Mouse (Mus musculus): ENCODE results near the gene March6.

March6 gene

DNA sequence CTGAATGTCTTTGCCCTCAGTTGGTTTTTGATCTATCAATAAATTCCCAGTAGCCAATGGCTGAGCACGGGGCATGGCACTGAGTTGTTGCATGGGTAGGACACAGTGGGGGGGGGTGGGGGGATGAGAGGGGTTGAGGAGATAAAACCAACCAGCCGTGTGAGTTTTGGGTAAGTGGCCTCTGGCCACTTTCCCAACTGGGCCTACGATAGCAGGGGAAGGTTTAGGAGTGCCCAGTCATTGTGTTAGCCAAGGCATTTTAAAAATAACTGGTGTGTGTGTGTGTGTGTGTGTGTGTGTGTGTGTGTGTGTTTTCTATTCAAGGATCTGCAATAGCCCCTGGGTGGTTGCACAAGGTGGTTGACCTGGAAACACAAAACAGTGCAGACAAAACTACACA lies 12.4 kb upstream of the March6 start:
- in situ Hi-C loops (cut with MboI; ENCODE audit: low sequenced_read_pairs): no loop called here

DNA sequence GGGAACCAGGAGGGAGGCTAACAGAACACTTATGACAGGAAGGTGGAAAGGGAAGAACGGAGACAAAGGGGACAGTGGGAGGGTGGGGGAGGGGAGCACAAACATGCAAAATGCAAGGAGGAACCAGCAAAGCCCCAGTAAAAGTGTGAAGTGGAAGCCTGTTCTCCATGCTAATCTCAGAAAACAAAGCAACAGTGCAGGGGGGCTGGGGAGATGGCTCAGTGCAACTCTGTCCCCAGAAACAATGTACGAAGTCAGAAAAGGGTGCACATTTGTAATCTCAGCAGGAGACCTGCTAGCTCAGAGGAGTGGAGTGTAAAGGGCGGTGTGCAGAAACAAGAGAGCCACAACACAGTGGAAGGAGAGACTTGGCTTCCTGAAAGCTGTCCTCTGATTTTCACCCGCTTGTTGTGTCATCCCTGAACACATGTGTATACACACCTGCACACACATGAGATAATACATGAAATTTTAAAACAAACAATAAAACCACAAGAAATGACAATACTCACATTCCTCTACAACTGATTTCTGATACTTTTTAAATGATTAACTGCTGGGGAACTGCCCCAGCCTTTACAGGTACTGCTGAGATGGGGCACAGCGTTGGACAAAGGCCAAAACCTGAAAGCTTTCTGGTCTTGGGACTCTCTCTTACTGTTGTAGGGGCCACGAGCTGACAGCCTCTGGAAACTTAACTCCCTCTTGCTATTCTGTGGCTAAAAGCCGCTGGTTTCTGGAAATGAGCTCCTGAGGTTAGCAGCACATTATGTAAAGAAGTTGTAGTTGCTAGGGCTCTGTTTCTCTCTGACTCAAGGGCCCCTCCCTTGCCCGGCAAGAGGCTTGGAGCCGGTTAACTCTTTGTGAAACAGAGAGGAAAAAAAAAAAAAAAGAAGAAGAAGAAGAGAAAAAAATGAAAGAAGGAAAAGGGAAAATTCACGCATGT lies 11.4 kb upstream of the March6 start:
- in situ Hi-C loops (cut with MboI; ENCODE audit: low sequenced_read_pairs): no loop called here

DNA sequence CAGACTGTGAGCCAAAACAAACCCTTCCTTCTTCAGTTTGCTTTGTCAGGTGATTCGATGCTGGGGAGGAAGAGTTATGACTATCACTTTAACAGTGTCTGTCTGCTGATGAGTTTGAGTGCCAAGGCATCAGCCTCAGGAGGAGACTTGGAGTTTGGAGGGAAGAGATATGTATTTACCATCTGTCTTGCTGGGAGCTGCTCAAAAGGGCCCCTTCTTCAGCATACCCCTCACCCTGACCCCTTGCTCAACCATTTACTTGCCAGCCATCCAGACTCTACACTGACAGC lies 9.6 kb upstream of the March6 start:
- in situ Hi-C loops (cut with MboI; ENCODE audit: low sequenced_read_pairs): no loop called here

DNA sequence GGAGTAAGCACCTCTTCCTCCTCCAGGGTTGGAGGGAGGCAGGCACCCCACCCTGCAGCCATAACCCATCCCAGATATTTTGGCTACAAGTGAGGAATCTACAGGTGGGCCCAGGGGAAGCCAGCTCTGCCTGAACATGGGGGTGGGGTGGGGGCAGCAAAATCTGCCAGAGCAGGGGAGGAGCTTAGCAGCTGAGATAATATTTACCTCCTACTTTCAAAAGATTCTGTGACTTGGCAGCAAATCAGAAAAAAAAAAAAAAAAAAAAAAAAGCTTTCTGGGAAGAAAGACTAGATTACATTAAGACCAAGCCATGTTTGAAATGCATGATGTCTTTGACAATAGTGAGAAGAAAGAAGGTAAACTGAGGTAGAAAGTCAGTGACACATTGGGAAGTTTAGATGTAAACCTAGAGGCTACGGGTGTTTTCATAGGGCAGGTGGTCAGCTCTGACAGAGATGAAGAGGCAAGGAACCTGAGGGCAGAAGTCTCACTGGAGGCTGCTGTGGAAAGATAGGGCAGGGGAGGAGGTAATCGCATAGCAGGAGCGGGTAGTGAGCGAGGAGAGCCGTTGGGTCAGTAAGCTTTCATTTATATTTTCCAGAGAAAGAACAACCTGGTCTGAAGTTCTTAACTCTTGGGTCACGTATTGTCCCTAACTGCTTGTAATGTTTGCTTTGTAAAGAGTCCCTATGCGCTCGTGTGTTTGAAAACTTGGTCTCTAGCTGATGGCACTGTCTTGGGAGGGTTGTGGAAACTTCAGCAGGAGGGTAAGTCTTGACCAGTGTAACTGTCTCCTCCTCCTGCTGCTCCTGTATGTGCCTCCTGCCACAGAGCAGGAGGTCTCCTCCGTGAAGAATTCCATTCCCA lies 9.0 kb upstream of the March6 start:
- in situ Hi-C loops (cut with MboI; ENCODE audit: low sequenced_read_pairs): no loop called here

DNA sequence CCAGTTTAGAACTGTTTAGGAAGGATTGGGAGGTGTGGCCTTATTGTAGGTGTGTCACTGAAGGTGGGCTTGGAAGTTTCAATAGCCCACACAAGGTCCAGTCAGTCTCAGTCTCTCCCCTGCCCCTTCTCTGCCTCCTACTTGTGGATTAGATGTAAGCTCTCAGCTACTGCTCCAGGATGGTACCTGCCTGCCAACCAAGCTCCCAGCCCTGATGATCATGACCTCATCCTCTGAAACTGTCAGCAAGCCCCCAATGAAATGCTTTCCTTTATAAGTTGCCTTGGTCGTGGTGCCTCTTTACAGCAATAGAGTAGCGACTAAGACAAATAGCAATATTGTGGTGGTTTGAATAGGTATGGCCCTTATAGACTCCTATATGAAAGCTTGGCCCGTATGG lies 7.5 kb upstream of the March6 start:
- in situ Hi-C loops (cut with MboI; ENCODE audit: low sequenced_read_pairs): no loop called here

DNA sequence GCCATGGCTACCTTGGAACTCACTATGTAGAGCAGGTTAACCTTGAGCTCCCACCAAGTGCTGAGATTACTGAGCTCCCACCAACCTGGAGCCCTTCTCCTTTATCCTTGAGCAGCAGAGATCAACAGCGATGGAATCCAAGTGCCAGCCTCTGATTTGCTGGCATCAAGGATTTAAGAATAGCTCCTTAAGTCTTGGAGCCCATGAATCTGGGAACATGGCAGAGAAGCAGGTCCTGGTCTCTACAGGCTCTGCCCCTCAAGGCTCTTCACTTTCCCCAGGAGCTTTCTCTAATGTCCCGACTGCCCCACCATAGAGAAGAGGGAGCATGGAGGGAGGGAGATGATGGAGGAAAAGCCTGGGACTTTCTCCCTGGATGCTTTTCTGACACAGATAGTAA lies 6.9 kb upstream of the March6 start:
- in situ Hi-C loops (cut with MboI; ENCODE audit: low sequenced_read_pairs): no loop called here

DNA sequence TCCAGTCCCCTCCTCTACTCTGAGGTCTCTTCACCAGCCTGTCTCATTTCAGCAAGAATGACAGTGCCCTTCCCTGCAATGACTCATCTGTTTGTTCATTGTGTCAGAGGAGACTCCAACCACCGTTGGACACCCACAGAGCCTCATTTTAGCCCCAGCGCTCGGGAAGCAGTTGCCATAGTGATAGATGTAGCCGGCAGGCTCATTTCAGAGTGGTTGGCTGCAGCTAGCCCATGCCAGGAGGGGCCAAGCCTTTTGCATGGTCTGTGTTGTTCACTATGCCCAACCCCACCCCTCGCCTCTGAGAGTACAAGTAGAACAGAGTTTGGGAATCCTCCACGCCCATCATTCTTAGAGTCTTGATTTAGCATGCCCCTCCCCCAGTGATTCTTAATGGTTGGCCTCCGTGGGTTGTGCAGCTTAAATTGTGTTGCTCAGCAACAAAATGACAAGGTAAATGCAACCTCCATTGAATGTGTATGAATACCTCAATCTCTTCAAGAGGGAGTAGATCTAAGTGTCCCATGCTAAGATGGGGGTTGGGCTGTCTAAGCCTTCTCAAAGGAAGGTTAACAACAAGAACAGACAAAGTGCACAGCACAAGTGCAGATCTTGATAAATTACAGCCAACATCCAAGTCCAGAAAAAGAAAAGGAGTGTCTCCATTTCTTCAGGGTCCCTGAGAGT lies 5.3 kb upstream of the March6 start:
- in situ Hi-C loops (cut with MboI; ENCODE audit: low sequenced_read_pairs): no loop called here

DNA sequence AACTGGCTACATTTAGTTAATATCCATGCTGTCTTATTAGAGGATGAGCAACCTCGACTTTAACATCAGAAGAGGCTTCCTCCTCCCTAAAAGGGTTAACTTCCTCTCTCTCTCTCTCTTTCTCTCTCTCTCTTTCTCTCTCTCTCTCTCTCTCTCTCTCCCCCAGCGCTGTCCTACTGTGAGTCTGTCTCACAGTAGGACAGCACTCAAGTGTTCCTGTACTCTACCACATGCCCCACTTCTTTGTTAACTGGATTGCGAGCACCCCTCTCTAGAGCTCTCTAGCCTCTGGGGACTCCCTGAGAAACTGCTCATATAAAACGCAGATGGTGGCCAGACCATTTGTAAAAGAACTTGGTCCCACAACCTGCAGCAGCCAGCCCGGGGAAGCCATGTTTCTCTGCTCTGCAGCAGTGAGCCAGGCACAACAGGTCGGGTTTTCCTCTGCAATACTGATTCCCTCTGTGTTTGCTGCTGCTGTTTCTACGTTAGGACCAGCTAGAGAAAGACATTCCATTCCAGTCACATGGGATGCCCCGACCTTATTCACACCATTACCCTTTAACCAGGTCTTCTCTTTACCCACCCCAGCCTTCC lies 4.5 kb upstream of the March6 start:
- in situ Hi-C loops (cut with MboI; ENCODE audit: low sequenced_read_pairs): no loop called here

DNA sequence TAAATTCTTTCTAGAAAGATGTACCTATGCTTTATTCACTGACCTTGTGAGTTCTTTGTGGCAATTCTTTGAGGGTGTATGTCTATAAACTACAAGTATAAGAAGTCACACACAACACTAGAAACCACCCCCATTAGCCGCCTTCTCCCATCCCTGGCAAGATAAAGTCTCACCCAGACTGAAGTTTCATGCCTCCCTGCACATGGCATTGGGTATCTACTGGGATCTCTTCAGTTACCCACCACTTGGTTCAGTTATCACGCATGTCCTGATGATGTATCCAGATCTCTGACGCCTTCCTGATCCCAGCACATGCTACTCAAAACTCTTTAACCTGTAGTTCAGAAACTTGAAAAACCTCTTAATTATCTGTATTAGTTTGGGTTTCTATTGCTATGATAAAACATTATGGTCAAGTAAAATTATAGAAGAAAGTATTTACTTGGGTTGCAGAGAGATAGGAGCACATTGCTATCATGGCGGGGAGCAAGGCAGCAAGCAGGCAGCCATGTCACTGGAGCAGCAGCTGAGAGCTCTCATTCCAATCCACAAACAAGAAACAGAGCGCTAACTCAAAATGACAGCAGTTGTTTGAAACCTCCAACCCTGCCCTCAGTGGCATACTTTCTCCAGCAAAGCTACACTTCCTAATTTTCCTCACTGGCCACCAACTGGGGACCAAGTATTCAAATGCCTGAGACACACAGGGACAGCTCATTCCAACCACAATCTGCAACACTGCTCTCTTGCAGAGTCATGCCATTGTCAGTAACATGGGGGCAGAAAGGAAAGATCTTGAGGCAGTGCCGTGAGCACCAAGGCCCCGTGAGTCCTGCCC lies 3.8 kb upstream of the March6 start:
- in situ Hi-C loops (cut with MboI; ENCODE audit: low sequenced_read_pairs): no loop called here

DNA sequence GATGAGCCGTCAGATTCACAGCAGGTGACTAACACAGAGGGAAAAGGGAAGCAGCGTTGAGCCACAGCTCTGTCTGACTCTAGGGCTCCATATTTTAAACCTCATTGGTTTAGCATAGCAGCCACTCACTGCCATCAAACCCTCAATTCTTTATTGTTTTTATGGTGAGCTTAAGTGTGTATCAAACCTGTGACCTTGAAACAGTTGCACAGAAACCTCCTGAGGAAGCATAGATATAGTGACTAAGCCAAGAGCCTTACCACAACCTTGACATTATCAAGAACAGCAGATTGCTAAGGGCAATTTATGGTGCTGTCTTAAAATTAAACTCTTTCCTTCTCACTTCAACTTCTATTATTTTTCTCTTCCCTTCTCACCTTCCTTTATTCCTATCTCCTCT lies 2.7 kb upstream of the March6 start:
- in situ Hi-C loops (cut with MboI; ENCODE audit: low sequenced_read_pairs): no loop called here

DNA sequence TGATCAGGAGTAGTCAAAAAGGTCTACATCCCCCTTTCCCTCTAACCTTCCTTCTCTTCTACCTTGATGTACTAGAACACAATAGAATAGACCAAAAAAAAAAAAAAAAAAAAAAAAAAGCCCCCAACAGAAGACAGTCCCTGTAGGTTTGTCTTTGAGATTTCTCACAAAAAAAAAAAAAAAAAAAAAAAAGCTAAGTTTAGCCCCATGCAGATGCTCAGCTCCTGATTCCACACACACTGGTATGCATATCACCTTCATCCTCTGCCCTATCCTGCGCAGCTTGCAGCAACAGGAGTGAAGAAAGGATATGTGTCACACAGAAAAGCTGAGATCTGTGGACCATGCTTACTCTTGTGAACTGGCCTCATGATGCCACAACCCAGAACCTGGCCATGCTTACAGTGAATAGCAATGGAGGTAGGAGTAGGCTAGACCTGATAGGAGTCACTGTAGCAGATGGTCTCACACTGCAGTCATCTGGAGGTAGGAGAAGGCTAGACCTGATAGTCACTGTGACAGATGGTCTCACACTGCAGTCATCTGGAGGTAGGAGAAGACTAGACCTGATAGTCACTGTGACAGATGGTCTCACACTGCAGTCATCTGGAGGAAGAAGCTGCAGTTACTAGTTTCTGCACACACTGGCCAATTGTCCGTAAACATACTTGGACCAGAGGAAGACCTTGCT lies 1.6 kb upstream of the March6 start:
- in situ Hi-C loops (cut with MboI; ENCODE audit: low sequenced_read_pairs): no loop called here

DNA sequence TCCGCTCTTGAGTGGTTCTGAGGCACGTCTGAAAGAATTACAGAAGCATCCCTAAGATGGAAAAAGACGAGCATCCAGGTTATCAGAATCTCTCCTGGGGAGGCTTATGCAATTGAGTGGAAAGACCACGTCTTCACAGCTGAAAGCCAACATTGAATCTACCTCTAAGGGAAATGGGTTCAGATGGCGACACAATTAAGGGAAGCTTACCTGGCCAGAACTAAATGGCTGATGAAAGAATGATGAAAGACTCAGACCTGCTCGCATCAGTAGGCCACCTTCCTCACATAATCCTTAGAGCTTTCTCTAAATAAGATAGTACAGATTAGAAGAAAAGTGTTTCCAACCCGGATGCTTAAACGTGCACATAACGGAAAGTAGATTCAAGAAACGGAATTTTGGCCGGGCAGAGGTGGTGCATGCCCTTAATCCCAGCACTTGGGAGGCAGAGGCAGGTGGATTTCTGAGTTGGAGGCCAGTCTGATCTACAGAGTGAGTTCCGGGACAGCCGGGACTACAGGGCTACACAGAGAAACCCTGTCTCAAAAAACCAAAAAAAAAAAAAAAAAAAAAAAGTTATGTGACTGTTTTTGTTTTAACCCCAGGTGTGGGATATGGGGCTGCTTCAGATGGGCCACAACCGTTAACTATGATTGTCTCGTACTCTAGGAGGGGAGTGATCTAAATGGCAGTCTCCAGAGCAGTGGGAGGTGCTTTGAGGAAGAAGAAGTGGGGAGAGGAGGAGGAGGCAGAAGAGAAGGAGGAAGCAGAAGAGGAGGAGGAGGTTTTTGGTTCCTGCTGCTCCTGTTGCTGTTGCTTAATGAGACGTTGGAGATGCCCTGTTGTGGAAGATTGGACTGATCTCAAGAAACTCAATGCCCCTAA lies 835 bp upstream of the March6 start:
- in situ Hi-C loops (cut with MboI; ENCODE audit: low sequenced_read_pairs): no loop called here

DNA sequence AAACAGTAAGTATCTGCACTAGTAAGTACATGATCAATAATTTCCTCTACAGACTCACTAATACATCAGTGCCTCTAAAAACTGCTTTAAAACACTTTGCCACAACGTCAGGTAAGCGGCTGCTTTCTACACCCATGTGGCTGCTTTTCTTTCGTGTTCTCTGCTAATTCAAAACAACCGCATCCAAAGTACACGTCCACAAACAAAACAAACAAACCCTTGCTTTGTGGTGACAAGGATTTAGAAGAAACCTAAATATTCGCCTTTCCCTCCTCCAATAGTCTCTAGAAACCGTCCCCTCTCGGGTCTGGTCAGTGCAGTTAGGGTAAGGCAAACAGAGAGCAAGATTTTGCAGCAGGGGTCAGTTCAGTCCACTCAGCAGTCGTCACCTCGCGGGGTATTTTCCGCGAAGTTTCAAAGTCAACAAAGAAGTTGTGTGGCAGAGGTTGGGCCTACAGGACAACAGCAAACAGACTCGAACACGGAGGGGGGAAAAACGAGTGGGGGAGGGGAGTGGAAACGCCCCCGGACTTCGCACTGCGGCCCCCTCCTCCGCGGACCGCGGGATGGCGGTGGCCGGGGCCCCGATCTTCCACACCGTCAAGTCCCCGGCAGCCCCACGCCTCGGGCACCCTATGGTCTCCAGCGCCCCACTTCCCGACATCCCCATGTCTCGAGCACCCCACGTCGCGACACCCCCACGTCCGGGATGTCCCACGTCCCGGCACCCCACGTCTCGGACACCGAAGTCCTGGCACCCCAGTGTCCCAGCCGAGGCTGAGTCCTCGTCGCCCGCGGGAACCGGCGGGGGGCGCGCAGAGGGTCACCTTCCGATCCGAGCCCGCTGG lies 818 bp downstream of the March6 start:
- in situ Hi-C loops (cut with MboI; ENCODE audit: low sequenced_read_pairs): no loop called here

DNA sequence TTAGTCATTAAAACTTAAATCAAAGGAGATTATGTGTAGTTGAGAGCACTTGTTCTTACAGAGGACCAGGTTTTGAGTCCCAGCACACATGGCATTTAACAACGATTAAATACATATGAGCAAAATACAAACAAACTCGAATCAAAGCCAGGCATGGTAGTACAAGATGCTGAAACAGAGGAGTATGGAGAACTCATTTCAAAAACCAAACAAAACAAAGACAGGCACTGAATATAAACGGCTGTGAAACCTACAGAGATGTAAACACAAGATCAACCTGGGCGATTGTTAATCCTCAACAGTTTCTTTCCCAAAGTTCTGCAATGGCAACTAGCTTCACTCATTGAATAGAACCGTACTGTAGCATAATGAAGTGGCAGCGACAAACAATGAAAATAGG lies 1.8 kb downstream of the March6 start:
- in situ Hi-C loops (cut with MboI; ENCODE audit: low sequenced_read_pairs): no loop called here

DNA sequence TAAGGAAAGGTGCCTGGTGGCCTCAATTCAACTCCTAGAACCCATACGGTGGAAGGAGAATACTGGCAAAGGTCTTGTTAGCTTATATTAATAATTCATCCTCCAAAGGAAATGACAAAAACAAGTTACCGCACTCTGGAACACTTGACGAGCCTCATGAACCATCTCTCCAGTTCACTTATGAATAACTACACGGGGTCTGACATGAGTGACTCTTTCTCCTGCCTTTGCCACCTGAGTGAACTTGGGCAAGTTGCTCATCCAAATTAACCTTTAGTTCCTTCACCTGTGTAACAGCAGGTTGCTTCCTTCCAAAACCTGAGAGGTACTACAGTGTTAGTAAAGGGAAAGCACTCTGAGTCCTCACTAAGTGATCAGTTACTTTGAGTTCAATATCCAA lies 2.4 kb downstream of the March6 start:
- in situ Hi-C loops (cut with MboI; ENCODE audit: low sequenced_read_pairs): no loop called here

DNA sequence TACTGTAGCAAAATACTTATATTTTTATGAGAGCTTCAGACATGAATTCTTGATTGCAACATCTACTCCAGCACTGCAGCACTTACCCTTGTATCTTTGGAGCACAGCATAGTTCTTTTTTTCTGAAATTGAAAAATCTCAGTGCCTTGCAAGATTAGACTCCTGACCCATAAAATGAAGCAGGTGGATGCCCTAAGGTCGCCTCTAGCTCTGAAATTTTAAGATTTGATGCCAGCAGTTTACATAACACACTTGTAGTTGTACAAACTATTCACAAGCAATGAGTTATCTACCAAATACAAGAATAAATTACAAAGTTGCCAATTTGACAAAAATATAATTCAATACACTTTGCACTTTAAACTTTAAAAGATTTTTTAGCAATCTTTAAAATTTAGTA lies 4.4 kb downstream of the March6 start:
- in situ Hi-C loops (cut with MboI; ENCODE audit: low sequenced_read_pairs): no loop called here

DNA sequence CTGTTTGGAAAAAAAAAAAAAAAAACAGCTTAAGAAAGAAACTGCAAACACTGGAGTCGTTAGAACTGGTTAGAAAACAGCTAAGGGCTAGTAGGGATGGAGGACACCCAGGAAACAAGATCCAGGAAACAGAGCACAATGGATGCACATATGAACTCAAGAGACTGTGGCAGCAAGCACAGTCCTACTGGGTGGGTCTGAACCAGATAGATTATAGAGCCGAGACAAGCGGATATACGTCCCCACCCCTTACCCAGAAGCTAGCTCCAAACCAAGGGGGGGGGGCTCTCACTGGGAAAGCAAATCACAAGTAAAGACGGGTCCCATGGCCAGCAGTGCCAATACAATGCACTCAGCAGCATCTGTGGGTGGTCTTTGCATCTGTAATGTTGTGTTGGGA lies 11.9 kb downstream of the March6 start:
- in situ Hi-C loops (cut with MboI; ENCODE audit: low sequenced_read_pairs): loop anchor here (10.0 kb wide), 1 partner anchor 66 kb away; no protein-coding TSS in a partner anchor

DNA sequence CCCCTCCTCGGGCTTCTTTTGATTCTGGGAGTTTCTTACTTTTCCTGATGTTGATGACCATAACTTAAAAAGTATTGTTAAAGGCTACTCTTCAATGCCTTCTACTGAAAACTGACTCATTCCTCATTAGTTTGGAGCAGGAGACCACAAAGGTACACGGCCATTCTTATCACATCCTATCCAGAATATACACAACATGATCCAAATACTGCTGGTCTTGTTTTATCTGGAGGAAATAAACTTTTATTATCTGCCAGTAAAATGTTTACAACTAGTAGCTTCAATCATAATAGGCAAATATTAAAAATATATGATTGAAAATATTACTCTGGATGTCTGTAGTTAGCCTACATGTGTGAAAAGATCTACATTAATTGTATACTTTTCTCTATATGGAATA lies 12.5 kb downstream of the March6 start:
- in situ Hi-C loops (cut with MboI; ENCODE audit: low sequenced_read_pairs): loop anchor here (10.0 kb wide), 1 partner anchor 66 kb away; no protein-coding TSS in a partner anchor
